Mouse (Mus musculus): ENCODE measurements at regions not wholly inside any gene's neighbourhood (a gene's known extent, or its start where the extent isn't known, plus 50 kb on each side); places are given as distances from the start of the nearest gene placed in this dataset.

GRCm38 (mm10) chr11:112953491-112953890, 171.5 kb downstream of the Sox9 start:
- Histone ChIP-seq H3K36me3 (replicated peaks) (no peaks in the 10 kb centered on the region), H3K4me3 (ENCODE audit: low read depth, low read length) (no peak overlapping the region), H3K4me1 (ENCODE audit: insufficient read depth, low read depth, low read length) (no peaks in the 10 kb centered on the region), H3K27me3 (ENCODE audit: insufficient read depth, low read length) (no peaks in the 10 kb centered on the region), H3K9me3 (replicated peaks) (peaks cover 83% of the 10 kb centered on the region)
- DNase-seq (ENCODE audit: low spot score), result no peak
- no peak for TF ChIP-seq GATA2 (IDR thresholded peaks at IDR 0.05; ENCODE audit: borderline replicate concordance, low read depth, low read length)
- no peak for TF ChIP-seq CTCF (IDR thresholded peaks at IDR 0.05; ENCODE audit: low read depth, low read length)
- no peak for TF ChIP-seq GATA1 (IDR thresholded peaks at IDR 0.05; ENCODE audit: borderline replicate concordance, low read length)
- TF ChIP-seq POLR2AphosphoS5 (IDR thresholded peaks at IDR 0.05; ENCODE audit: insufficient replicate concordance, low read depth, low read length), result no peak
- no peak for TF ChIP-seq TAL1 (conservative IDR thresholded peaks at IDR 0.05; ENCODE audit: low read depth, low read length)
- ATAC-seq (ENCODE audit: extremely low read depth, insufficient number of reproducible peaks, low FRiP score, poor library complexity, severe bottlenecking), result no peak

DNA sequence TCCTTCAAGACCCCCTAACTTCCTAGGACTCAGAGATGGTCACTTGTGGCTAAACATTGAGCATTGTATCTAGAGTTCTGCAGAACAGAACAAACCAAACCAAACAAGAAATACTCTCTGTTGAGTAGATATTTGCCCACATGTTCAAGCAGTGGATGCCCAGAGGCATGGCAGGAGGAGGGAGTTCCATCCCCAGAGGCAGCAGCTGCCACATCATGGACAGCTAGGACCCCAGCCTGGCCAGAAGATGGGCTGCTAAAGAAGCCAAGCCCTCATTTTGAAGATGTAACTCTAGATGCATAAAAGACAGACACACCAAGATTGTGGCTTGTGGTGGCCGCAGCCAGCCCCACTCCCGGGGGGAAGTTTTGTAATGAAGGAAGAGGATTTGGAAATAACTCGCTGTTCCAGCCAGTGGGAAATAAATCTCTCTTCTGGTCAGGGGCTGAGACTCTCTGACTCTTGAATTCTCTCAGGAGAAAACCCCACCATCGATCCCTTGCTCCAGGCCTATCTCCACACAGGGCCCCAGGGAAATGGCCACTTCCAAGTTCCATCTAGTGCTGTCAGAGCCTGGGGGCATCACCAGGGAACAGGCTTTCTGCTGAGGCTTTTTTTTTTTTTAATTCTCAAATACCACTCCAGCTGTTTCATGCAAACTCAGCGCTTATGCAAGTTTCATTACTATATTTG, 174.9 kb downstream of the Sox9 start:
- Histone ChIP-seq H3K27me3 (ENCODE audit: insufficient read depth, low read length) (no peaks in the 10 kb centered on the region), H3K36me3 (replicated peaks) (no peaks in the 10 kb centered on the region), H3K4me1 (ENCODE audit: insufficient read depth, low read depth, low read length) (no peaks in the 10 kb centered on the region), H3K9me3 (replicated peaks) (peaks cover 88% of the 10 kb centered on the region), H3K4me3 (ENCODE audit: low read depth, low read length) (no peak overlapping the region)
- TF ChIP-seq TAL1 (conservative IDR thresholded peaks at IDR 0.05; ENCODE audit: low read depth, low read length) (no peak), POLR2AphosphoS5 (IDR thresholded peaks at IDR 0.05; ENCODE audit: insufficient replicate concordance, low read depth, low read length) (no peak), CTCF (IDR thresholded peaks at IDR 0.05; ENCODE audit: low read depth, low read length) (no peak)
- no peak for DNase-seq (ENCODE audit: low spot score)
- no peak for ATAC-seq (ENCODE audit: extremely low read depth, insufficient number of reproducible peaks, low FRiP score, poor library complexity, severe bottlenecking)

DNA sequence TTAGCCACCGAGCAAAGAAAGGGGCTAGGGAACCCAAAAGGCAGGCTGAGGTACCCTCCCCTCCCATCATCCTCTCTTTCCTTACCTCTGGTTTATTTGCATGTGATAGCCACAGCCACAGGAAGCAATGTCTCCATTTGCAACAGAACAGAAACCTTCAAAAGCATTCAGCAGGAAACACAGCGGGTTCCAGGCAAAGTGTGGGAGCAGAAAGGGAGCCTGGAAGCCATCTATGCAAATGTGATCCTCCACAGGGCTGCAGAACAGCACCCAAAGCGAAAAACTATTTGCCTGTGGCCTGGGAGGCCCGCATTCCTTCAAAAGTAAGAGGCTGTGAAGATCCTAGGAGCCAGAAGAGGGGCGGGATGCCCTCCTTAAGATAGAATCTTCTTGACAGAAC, 177.6 kb downstream of the Sox9 start:
- ATAC-seq (ENCODE audit: extremely low read depth, insufficient number of reproducible peaks, low FRiP score, poor library complexity, severe bottlenecking), result no peak
- H3K9me3 ChIP-seq (replicated peaks), result peaks cover 91% of the 10 kb centered on the region
- no peaks in the 10 kb centered on the region for H3K27me3 ChIP-seq (ENCODE audit: insufficient read depth, low read length)
- H3K36me3 ChIP-seq (replicated peaks), result no peaks in the 10 kb centered on the region
- TF ChIP-seq TAL1 (conservative IDR thresholded peaks at IDR 0.05; ENCODE audit: low read depth, low read length) (no peak), GATA2 (IDR thresholded peaks at IDR 0.05; ENCODE audit: borderline replicate concordance, low read depth, low read length) (no peak), CTCF (IDR thresholded peaks at IDR 0.05; ENCODE audit: low read depth, low read length) (no peak), POLR2AphosphoS5 (IDR thresholded peaks at IDR 0.05; ENCODE audit: insufficient replicate concordance, low read depth, low read length) (no peak), GATA1 (IDR thresholded peaks at IDR 0.05; ENCODE audit: borderline replicate concordance, low read length) (no peak)
- H3K4me1 ChIP-seq (ENCODE audit: insufficient read depth, low read depth, low read length), result no peaks in the 10 kb centered on the region
- no peak overlapping the region for H3K4me3 ChIP-seq (ENCODE audit: low read depth, low read length)
- no peak for DNase-seq (ENCODE audit: low spot score)

DNA sequence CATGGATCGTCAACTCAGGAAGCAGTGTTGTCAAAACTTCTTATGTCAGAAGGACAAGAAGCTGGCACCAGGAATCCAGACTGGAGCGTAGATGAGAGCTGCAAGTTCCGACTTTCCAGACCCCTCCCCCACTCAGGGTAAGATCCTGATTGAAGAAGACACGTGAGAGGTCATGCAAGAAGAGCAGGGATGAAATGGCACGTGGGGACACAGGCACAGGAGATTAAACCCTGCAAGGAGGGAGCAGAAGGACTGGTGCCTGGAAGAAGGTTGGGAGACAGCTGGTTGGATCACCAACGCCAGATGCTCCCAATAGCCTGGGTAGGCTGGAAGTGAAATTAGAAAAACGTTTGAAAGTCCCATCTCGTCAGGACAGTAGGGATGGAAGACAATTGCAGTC, 191.3 kb downstream of the Sox9 start:
- Histone ChIP-seq H3K27me3 (ENCODE audit: insufficient read depth, low read length) (no peaks in the 10 kb centered on the region), H3K4me3 (ENCODE audit: low read depth, low read length) (no peak overlapping the region), H3K36me3 (replicated peaks) (no peaks in the 10 kb centered on the region), H3K4me1 (ENCODE audit: insufficient read depth, low read depth, low read length) (no peaks in the 10 kb centered on the region), H3K9me3 (replicated peaks) (peaks cover 57% of the 10 kb centered on the region)
- TF ChIP-seq POLR2AphosphoS5 (IDR thresholded peaks at IDR 0.05; ENCODE audit: insufficient replicate concordance, low read depth, low read length) (no peak), CTCF (IDR thresholded peaks at IDR 0.05; ENCODE audit: low read depth, low read length) (no peak)
- ATAC-seq (ENCODE audit: extremely low read depth, insufficient number of reproducible peaks, low FRiP score, poor library complexity, severe bottlenecking) (no peak), DNase-seq (ENCODE audit: low spot score) (no peak)

DNA sequence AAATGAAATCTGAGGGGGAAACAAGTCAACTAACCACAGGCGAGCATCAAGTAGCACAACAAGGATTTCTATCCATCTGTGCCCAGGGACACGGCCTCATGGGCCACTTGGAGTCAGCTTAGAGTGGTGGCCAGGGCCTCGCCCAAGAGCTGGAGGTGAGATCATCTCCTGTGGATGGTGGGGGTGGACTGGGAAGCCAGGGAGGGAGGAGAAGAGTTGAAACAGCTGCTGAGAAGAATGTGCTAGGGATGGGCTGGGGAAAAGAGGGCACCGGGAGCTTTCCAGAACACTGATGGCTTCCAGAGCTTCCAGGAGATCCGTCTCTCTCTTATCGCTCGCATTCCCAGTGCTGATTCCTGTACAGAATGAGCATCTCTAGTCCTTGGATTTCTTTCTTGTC, 192.9 kb downstream of the Sox9 start:
- DNase-seq (ENCODE audit: low spot score) (no peak), ATAC-seq (ENCODE audit: extremely low read depth, insufficient number of reproducible peaks, low FRiP score, poor library complexity, severe bottlenecking) (no peak)
- no peak overlapping the region for H3K4me3 ChIP-seq (ENCODE audit: low read depth, low read length)
- H3K27me3 ChIP-seq (ENCODE audit: insufficient read depth, low read length), result no peaks in the 10 kb centered on the region
- no peak for TF ChIP-seq CTCF (IDR thresholded peaks at IDR 0.05; ENCODE audit: low read depth, low read length)
- TF ChIP-seq GATA1 (IDR thresholded peaks at IDR 0.05; ENCODE audit: borderline replicate concordance, low read length), result no peak
- TF ChIP-seq POLR2AphosphoS5 (IDR thresholded peaks at IDR 0.05; ENCODE audit: insufficient replicate concordance, low read depth, low read length), result no peak
- TF ChIP-seq TAL1 (conservative IDR thresholded peaks at IDR 0.05; ENCODE audit: low read depth, low read length), result no peak
- no peak for TF ChIP-seq GATA2 (IDR thresholded peaks at IDR 0.05; ENCODE audit: borderline replicate concordance, low read depth, low read length)
- H3K4me1 ChIP-seq (ENCODE audit: insufficient read depth, low read depth, low read length), result no peaks in the 10 kb centered on the region
- no peaks in the 10 kb centered on the region for H3K36me3 ChIP-seq (replicated peaks)
- peaks cover 61% of the 10 kb centered on the region for H3K9me3 ChIP-seq (replicated peaks)

- no peak for DNase-seq (ENCODE audit: low spot score)
- TF ChIP-seq GATA2 (IDR thresholded peaks at IDR 0.05; ENCODE audit: borderline replicate concordance, low read depth, low read length) (no peak), CTCF (IDR thresholded peaks at IDR 0.05; ENCODE audit: low read depth, low read length) (no peak), GATA1 (IDR thresholded peaks at IDR 0.05; ENCODE audit: borderline replicate concordance, low read length) (no peak), POLR2AphosphoS5 (IDR thresholded peaks at IDR 0.05; ENCODE audit: insufficient replicate concordance, low read depth, low read length) (no peak), TAL1 (conservative IDR thresholded peaks at IDR 0.05; ENCODE audit: low read depth, low read length) (no peak)
- Histone ChIP-seq H3K4me3 (ENCODE audit: low read depth, low read length) (no peak overlapping the region), H3K36me3 (replicated peaks) (no peaks in the 10 kb centered on the region), H3K9me3 (replicated peaks) (peaks cover 80% of the 10 kb centered on the region), H3K4me1 (ENCODE audit: insufficient read depth, low read depth, low read length) (no peaks in the 10 kb centered on the region), H3K27me3 (ENCODE audit: insufficient read depth, low read length) (no peaks in the 10 kb centered on the region)
- ATAC-seq (ENCODE audit: extremely low read depth, insufficient number of reproducible peaks, low FRiP score, poor library complexity, severe bottlenecking), result no peak
Measured at GRCm38 (mm10) chr11:112976914-112977785, 195.1 kb downstream of the Sox9 start.

Measured in G1E (cell line).